Mouse (Mus musculus): Measurements from ENCODE around the gene Mmp9.

Gene Mmp9

GRCm38 (mm10) chr2:164940140-164940830 is at the start of gene Mmp9:
TSS of gene Mmp9 (plus strand) at chr2:164940780.
- in situ Hi-C loops (cut with MboI, MseI) = no loop called here

GRCm38 (mm10) chr2:164891056-164891834 is 49.3 kb upstream of the Mmp9 start:
- in situ Hi-C loops (cut with MboI, MseI) = loop anchor here (25.0 kb wide), 1 partner anchor 1829 kb away; the partner anchor contains the start of gene Mybl2

DNA sequence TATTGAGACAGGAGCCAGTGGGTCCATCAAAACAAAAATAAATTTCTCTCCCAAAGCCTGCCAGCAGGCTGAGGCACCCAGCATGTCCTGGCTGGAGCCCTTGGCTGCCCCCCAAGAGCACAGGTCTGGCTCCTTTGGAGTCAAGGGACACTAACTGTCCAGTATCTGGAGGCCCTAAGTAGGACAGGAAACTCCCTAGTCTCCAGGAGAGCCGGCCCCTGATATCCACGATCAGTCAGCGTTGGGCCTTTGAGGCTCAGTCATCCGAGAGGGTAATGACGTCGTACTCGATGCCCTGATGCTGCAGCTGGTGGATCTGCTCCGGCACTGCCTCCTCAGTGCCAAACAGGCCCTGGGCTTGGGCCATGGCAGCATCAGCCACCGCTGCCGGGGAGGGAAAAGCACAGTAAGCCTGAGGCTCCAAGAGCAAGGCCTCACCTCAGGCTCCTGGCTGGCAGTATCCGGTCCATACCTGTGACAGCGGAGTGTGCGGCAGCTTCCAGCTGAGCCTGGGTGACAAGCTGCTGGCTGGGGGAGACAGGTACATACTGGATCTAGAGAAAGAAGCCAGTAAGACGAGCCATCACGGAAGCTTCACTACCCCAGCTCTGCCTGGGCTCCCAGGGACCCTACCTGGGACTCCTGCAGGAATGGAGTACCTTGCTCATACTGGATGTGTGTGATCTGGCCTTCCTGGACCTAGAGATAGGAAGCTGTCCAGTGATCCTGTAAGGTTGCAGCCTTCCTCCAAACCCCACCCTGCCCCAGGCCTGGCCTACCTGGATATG is 48.5 kb upstream of the Mmp9 start:
- in situ Hi-C loops (cut with MboI, MseI) = loop anchor here (25.0 kb wide), 1 partner anchor 1830 kb away; the partner anchor contains the start of gene Mybl2

- in situ Hi-C loops (cut with MboI, MseI) = loop anchor here (25.0 kb wide), 1 partner anchor 1830 kb away; the partner anchor contains the start of gene Mybl2
These were observed 47.8 kb upstream of the Mmp9 start for GRCm38 (mm10) chr2:164892696-164893216.

- in situ Hi-C loops (cut with MboI, MseI) = loop anchor here (25.0 kb wide), 1 partner anchor 1832 kb away; the partner anchor contains the start of gene Mybl2
These were observed 46.5 kb upstream of the Mmp9 start for GRCm38 (mm10) chr2:164894048-164894447.

GRCm38 (mm10) chr2:164894644-164895043 is 45.9 kb upstream of the Mmp9 start:
- in situ Hi-C loops (cut with MboI, MseI) = loop anchor here (25.0 kb wide), 1 partner anchor 1832 kb away; the partner anchor contains the start of gene Mybl2

- in situ Hi-C loops (cut with MboI, MseI) = loop anchor here (25.0 kb wide), 1 partner anchor 1834 kb away; the partner anchor contains the start of gene Mybl2
These were observed 44.7 kb upstream of the Mmp9 start for GRCm38 (mm10) chr2:164895885-164896284.

GRCm38 (mm10) chr2:164898008-164898407 is 42.6 kb upstream of the Mmp9 start:
- in situ Hi-C loops (cut with MboI, MseI) = loop anchor here (25.0 kb wide), 1 partner anchor 1836 kb away; the partner anchor contains the start of gene Mybl2

- in situ Hi-C loops (cut with MboI, MseI) = loop anchor here (25.0 kb wide), 1 partner anchor 1837 kb away; the partner anchor contains the start of gene Mybl2
These were observed 41.5 kb upstream of the Mmp9 start for GRCm38 (mm10) chr2:164899034-164899433.

DNA sequence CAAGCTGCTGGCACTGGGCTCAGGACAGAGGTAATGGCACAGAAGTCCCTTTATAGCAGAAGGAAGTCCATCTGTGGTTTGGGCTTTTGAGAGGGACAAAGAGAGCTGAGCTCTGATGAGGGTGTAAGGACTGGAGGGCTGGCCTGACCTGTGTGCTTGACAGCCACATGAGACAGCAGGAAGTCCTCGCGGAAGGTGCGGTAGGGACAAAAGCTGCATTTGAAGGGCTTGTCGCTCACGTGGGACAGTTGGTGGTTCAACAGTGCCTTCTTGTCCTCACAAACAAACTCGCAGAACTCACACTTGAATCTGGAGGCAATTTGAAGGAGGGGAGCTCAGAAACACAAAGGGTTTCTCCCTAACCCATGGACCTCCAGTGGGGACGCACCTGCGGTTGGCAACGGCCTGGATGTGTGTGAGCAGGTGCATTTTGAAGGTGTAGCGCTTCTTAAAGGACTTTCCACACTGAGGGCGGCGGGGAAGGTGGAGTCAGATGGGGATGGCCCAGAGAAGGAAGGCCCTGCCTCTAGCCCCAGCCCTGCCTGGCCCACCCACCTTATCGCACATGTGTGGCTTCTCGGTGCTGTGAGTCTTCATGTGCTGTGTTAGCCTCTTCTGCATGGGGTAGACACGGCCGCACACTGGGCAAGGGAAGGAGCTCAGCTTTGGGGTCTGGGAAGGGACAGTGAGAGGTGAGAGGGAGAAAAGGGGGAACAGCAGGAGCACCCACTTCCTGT is 40.7 kb upstream of the Mmp9 start:
- in situ Hi-C loops (cut with MboI, MseI) = loop anchor here (25.0 kb wide), 1 partner anchor 1838 kb away; the partner anchor contains the start of gene Mybl2

DNA sequence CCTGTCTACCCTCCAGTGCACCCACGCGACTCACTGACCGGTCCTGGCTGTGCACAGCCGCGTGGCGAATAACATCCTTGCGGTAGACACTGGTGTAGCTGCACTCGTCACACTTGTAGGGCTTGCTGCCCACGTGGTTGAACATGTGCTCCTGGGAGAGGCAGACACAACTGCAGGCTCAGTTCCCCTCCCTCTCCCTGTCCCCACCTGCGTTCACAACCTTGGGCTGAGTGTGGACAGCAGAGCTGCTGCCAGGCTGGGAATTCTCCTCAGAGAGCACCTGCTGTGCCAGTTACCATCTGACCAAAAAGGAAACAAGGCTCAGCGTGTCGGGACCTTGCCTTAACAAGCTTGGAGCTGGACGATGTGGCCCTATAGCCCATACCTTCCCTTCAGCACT is 39.2 kb upstream of the Mmp9 start:
- in situ Hi-C loops (cut with MboI, MseI) = no loop called here

DNA sequence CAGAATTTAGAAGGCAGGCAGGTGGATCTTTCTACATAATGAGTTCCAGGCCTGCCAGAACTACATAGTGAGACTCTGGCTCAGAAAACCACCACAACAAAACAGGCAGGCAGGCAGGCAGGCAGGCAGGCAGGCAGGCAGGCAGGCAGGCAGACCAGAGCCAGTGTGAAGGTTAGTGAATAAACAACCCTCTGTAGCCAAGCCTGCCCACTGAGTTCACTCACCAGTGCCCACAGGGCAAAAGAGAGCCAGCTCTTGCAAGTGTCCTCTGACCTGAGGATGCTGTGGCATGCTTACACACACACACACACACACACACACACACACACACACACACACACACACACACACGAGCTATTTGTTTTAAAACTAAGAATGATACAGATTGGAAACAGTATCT is 37.1 kb upstream of the Mmp9 start:
- in situ Hi-C loops (cut with MboI, MseI) = no loop called here

DNA sequence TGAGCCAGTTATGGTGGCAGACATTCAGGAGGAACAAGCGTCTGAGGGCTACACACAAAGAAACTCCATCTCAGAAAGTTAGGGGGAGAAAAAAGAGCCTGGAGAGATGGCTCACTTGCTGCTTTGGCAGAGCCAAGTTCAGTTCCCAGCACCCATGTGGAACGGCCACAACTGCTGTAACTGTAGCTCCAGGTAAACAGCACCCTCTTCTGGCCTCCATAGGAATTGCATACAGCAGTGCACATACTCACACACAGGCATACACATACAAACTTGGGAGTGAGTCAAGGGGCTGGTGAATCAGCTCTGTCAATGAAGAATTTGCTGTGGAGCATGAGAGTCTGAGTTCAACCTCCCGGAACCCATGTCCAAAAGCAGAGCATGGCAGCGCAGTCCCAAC is 34.5 kb upstream of the Mmp9 start:
- in situ Hi-C loops (cut with MboI, MseI) = no loop called here

- in situ Hi-C loops (cut with MboI, MseI) = no loop called here
These were observed 33.1 kb upstream of the Mmp9 start for GRCm38 (mm10) chr2:164907511-164907910.

DNA sequence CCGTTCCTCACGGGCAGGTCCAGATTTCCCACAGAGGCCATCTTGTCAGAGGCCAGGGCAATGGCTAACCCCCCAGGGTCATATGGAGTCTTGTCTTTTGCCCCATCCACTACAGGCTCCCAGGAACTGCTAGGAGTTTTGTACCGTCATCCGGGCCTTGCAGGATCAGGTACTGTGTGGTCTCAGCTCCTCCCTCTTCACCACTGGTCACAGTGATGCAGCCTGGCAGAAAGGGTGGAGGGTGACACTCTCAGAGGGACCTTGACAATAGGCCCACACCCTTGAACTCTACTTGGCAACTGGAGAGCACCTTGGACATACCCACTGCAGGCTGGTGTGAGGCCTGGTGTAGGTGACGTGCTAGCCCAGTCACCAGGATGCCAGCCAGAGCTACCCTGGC is 32.6 kb upstream of the Mmp9 start:
- in situ Hi-C loops (cut with MboI, MseI) = no loop called here

DNA sequence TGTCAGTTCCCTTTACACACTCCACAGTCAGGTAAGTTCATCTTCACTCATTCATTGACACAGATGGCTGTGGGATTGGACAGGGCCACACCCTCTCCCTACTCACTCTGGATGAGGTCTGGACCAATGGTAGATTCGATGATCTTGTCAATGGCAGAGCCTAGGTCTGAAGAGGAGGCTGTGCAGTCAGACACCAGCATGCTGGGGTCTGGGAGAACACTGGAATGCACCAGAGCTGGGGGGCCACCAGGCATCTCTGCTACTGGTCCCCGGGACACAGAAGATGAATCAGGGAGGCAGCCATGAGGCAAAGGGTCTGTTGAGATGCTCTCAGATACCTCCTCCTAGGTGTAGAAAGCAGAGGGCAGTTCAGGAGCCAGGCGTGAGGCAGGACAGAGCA is 31.5 kb upstream of the Mmp9 start:
- in situ Hi-C loops (cut with MboI, MseI) = no loop called here

- in situ Hi-C loops (cut with MboI, MseI) = no loop called here
These were observed 31.0 kb upstream of the Mmp9 start for GRCm38 (mm10) chr2:164909542-164909941.

- in situ Hi-C loops (cut with MboI, MseI) = no loop called here
These were observed 30.1 kb upstream of the Mmp9 start for GRCm38 (mm10) chr2:164910360-164911061.

GRCm38 (mm10) chr2:164911086-164912048 is 29.2 kb upstream of the Mmp9 start, which contains the start of gene Zfp335:
TSS of gene Zfp335 (minus strand) at chr2:164911757.
- in situ Hi-C loops (cut with MboI, MseI) = no loop called here

Data from regulatory T cell (primary cell).